Mouse (Mus musculus) kidney, embryonic 15.5 days (tissue): Measurements from ENCODE around the gene Ephx3. TPM values are rescaled to one million over a fixed set of nuclear protein-coding genes. Genes with fewer than 3 reads are reported as not detected.
A peak's percentile ranks its signal among the peaks of the same experiment; 100 is the strongest.

Experiments used
- ATAC-seq: fragments of 200-750 bp; cut with Nextera tagmentation; replicated peaks from 2 replicates; pipeline ENCODE4 v1.8.0; 2017; ENCODE audit warnings: moderate TSS enrichment; ENCODE audit not compliant: low FRiP score
- H3K27ac ChIP-seq: fragments of 300-500 bp; sonication (generic); 2 replicates; pipeline ENCODE4 v1.5.1; 2015; ENCODE audit warnings: mild to moderate bottlenecking, inconsistent platforms
- H3K27me3 ChIP-seq: fragments of 300-500 bp; sonication (generic); 2 replicates; pipeline ENCODE4 v1.6.1; 2015; ENCODE audit warnings: inconsistent platforms
- H3K36me3 ChIP-seq: fragments of 300-500 bp; sonication (generic); 2 replicates; pipeline ENCODE4 v1.6.1; 2015; ENCODE audit warnings: inconsistent platforms
- H3K4me1 ChIP-seq: fragments of 300-500 bp; sonication (generic); 2 replicates; pipeline ENCODE4 v1.6.1; 2015; ENCODE audit warnings: inconsistent platforms
- H3K4me2 ChIP-seq: fragments of 300-500 bp; sonication (generic); 2 replicates; pipeline ENCODE4 v1.6.1; 2015; ENCODE audit warnings: moderate library complexity, mild to moderate bottlenecking, inconsistent platforms
- H3K4me3 ChIP-seq: fragments of 300-500 bp; sonication (generic); replicated peaks from 2 replicates; pipeline ENCODE4 v1.5.1; 2015; ENCODE audit warnings: mild to moderate bottlenecking, inconsistent platforms
- H3K9ac ChIP-seq: fragments of 300-500 bp; sonication (generic); 2 replicates; pipeline ENCODE4 v1.6.1; 2015; ENCODE audit warnings: mild to moderate bottlenecking, inconsistent platforms
- H3K9me3 ChIP-seq: fragments of 300-500 bp; sonication (generic); replicated peaks from 2 replicates; pipeline ENCODE4 v1.6.1; 2016; ENCODE audit warnings: inconsistent platforms
- WGBS: fragments of 180-500 bp; shearing (Covaris S2); methylation state at CpG from one replicate; pipeline ENCODE4 v1.1.7; 2015; ENCODE audit warnings: mixed read lengths; 5-methylcytosine and 5-hydroxymethylcytosine counted together
- polyA plus RNA-seq: library from polyadenylated mRNA; unstranded; fragments of >200 nt; fragmentation: Nextera tagmentation; extraction: Ambion mirVana; gene quantifications from 2 replicates; pipeline ENCODE4 v1.2.1, GENCODE M21; 2015

Gene Ephx3
- polyA plus RNA-seq, 1 experiment from 2014 or later = 0.19 TPM

DNA sequence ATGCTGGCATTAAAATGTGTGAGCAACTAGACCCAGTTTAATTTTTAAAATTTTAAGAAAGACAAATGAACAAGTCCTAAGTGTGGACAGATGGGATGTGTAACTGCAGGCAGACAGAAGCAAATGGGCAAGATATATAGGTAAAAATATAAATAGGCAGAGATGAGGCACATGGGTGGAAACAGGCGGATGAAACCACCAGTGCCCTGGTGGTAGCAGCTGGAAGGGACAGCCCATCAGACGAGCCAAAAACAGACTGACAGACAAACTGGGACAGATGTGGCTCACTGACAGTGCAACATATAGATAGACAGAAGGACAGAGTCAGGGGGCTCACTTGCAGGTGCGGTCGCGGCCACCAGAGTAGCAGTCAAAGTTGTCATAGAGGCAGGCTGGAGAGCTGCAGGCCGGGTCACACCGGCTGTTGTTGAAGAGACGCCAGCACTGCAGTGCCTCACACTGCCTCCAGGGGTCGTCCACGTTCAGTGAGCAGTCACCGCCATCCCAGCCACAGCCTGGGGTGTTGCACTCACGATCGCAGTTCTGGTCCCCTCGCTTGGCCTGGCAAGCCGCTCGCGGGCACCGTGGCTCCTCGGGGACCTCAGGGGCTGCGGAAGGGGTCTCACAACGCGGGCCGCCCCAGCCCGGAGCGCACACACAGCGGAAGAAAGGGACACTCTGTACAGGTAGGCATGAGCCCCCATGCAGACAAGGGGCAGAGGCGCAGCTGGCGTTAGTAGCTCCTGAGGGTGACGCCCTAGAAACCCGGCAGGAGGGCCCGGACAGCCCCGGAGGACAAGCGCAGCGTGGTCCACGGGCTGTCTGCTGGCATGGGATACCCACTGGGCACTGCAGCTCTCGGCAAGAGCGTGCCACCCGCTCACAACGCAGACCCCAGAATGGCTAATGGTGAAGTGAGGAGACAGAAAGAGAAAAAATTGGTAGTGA is 46.2 kb downstream of the Ephx3 start:
- peak; percentile 86 for ATAC-seq
- Histone ChIP-seq H3K27ac (no peak overlapping the region), H3K36me3 (peaks cover 95% of the 10 kb centered on the region), H3K4me1 (peaks cover 5% of the 10 kb centered on the region), H3K9ac (no peak overlapping the region), H3K9me3 (no peaks in the 10 kb centered on the region), H3K27me3 (no peaks in the 10 kb centered on the region), H3K4me3 (peak overlapping the region; percentile 24), H3K4me2 (peak overlapping the region; percentile 56)
- 31% methylated on average over 39 of the region's 39 CpGs for whole genome bisulfite sequencing

DNA sequence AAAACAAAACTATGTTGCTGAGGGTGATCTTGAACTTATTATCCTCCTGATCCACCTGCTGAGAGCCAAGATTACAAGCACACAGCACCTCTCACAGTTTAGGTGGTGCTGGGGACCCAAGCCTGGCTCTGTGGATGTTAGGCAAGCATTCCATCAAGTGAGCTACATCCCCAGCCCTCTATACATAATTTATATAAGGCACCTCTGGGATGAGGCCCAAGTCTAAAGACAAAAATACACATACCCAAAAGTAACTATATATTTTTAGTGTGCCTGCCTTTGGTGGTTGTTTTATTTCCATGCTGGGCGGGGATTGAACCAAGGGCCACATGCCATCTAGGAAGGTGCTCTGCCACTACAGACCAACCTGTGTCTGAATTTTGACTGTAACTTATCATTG is 47.1 kb downstream of the Ephx3 start:
- no peak for ATAC-seq

More for the DNA sequence above, 47.1 kb downstream of the Ephx3 start:
- peaks cover 5% of the 10 kb centered on the region for H3K4me1 ChIP-seq
- H3K9me3 ChIP-seq = no peaks in the 10 kb centered on the region
- H3K27me3 ChIP-seq = no peaks in the 10 kb centered on the region
- peaks cover 95% of the 10 kb centered on the region for H3K36me3 ChIP-seq
- no peak overlapping the region for H3K27ac ChIP-seq
- no peak overlapping the region for H3K4me3 ChIP-seq
- WGBS = 97% methylated on average over 1 of the region's 1 CpGs
- H3K4me2 ChIP-seq = no peak overlapping the region
- no peak overlapping the region for H3K9ac ChIP-seq

Other genes starting within 250 kb of the Ephx3 start
- gene Rrp1b, start 153.4 kb downstream of the Ephx3 start, polyA plus RNA-seq = 71.0 and 73.6 TPM in 2 replicates
- gene Hsf2bp, start 153.2 kb downstream of the Ephx3 start, polyA plus RNA-seq = 0.70 and 0.73 TPM in 2 replicates
- gene Notch3, start 22.7 kb downstream of the Ephx3 start, polyA plus RNA-seq = 11.9 and 14.9 TPM in 2 replicates
- 100 and 101 TPM in 2 replicates for gene Brd4, start 95.2 kb upstream of the Ephx3 start, polyA plus RNA-seq
- 117 and 119 TPM in 2 replicates for gene Akap8, start 131.7 kb upstream of the Ephx3 start, polyA plus RNA-seq
- 109 and 128 TPM in 2 replicates for gene Akap8l, start 161.1 kb upstream of the Ephx3 start, polyA plus RNA-seq
- gene Wiz, start 199.9 kb upstream of the Ephx3 start, polyA plus RNA-seq = 25.6 and 26.5 TPM in 2 replicates
- gene Rasal3, start 214.0 kb upstream of the Ephx3 start, polyA plus RNA-seq = 0.33 and 0.95 TPM in 2 replicates
- gene Pglyrp2, start 234.6 kb upstream of the Ephx3 start, polyA plus RNA-seq = not detected in 2 replicates